Mouse (Mus musculus) MEL (cell line): ENCODE measurements around the gene Cab39l. TPM values are rescaled to one million over a fixed set of nuclear protein-coding genes. Genes with fewer than 3 reads are reported as not detected.

Experiments
- DNase-seq: peaks from one replicate; pipeline ENCODE4 v3.0.0; 2011; ENCODE audit warnings: low read depth, low spot score
- H3K27ac ChIP-seq: 2 replicates; pipeline ENCODE4 v1.5.1; 2012; ENCODE audit warnings: low read depth, mild to moderate bottlenecking, control low read depth, low read length, moderate library complexity; ENCODE audit not compliant: control insufficient read depth
- H3K27me3 ChIP-seq, 2 experiments: fragments of 150-350 bp in 1 of 2; sonication (generic) in 1 of 2; 2 replicates each; pipeline ENCODE4 v1.6.1; 2012; ENCODE audit warnings: low read length in 2 of 2, mild to moderate bottlenecking in 2 of 2, improper control_type of control experiment in 1 of 2, moderate library complexity in 1 of 2; ENCODE audit not compliant: insufficient read depth in 2 of 2, control insufficient read depth in 1 of 2
- H3K36me3 ChIP-seq, 2 experiments: 2 replicates each; pipeline ENCODE4 v1.6.1; 2012 to 2014; ENCODE audit warnings: low read length in 2 of 2, improper control_type of control experiment in 1 of 2, inconsistent platforms in 1 of 2, mild to moderate bottlenecking in 1 of 2; ENCODE audit not compliant: insufficient read depth in 2 of 2, control insufficient read depth in 1 of 2
- H3K4me1 ChIP-seq, 2 experiments: fragments of 150-350 bp in 1 of 2; sonication (generic) in 1 of 2; 2 replicates each; pipeline ENCODE4 v1.6.1; 2012; ENCODE audit warnings: low read length in 2 of 2, improper control_type of control experiment in 1 of 2, mild to moderate bottlenecking in 1 of 2; ENCODE audit not compliant: insufficient read depth in 2 of 2, control insufficient read depth in 1 of 2
- H3K4me3 ChIP-seq, 2 experiments: fragments of 150-350 bp in 1 of 2; sonication (generic) in 1 of 2; 2 replicates each; pipeline ENCODE4 v1.5.1; 2012; ENCODE audit warnings: low read depth in 2 of 2, low read length in 2 of 2, mild to moderate bottlenecking in 2 of 2, moderate library complexity in 2 of 2, control low read depth in 1 of 2, improper control_type of control experiment in 1 of 2; ENCODE audit not compliant: control insufficient read depth in 1 of 2, insufficient read depth in 1 of 2
- H3K79me2 ChIP-seq: 2 replicates; pipeline ENCODE4 v1.6.1; 2012; ENCODE audit warnings: mild to moderate bottlenecking, low read length, moderate library complexity; ENCODE audit not compliant: control insufficient read depth, poor library complexity, insufficient read depth
- H3K9ac ChIP-seq: 2 replicates; pipeline ENCODE4 v1.6.1; 2012; ENCODE audit warnings: low read depth, mild to moderate bottlenecking, control low read depth, low read length, moderate library complexity; ENCODE audit not compliant: control insufficient read depth, poor library complexity, severe bottlenecking
- H3K9me3 ChIP-seq: fragments of 150-350 bp; sonication (generic); replicated peaks from 2 replicates; pipeline ENCODE4 v1.6.1; 2012; ENCODE audit warnings: mild to moderate bottlenecking, low read length, improper control_type of control experiment, moderate library complexity; ENCODE audit not compliant: insufficient read depth
- CHD1 ChIP-seq: IDR thresholded peaks from 2 replicates; pipeline ENCODE4 v1.6.1; 2012; ENCODE audit warnings: low read depth, mild to moderate bottlenecking, inconsistent platforms, low read length, improper control_type of control experiment
- CTCF ChIP-seq, 3 experiments: IDR thresholded peaks in 2 of 3; conservative IDR thresholded peaks in 1 of 3; 2 replicates each; pipeline ENCODE4 v1.5.1; 2011 to 2012; ENCODE audit warnings: low read length in 3 of 3, low read depth in 2 of 3, mild to moderate bottlenecking in 2 of 3, improper control_type of control experiment in 1 of 3, inconsistent platforms in 1 of 3, mixed read lengths in 1 of 3, moderate library complexity in 1 of 3; ENCODE audit not compliant: control insufficient read depth in 1 of 3, insufficient read depth in 1 of 3, poor library complexity in 1 of 3, severe bottlenecking in 1 of 3
- E2F4 ChIP-seq: IDR thresholded peaks from 2 replicates; pipeline ENCODE4 v1.6.1; 2011; ENCODE audit warnings: low read depth, low read length, improper control_type of control experiment, borderline replicate concordance
- ELF1 ChIP-seq: IDR thresholded peaks from 2 replicates; pipeline ENCODE4 v1.6.1; 2014; ENCODE audit warnings: low read depth, mild to moderate bottlenecking, inconsistent platforms, low read length, improper control_type of control experiment, moderate library complexity
- ETS1 ChIP-seq: IDR thresholded peaks from 2 replicates; pipeline ENCODE4 v1.6.1; 2012; ENCODE audit warnings: low read depth, mild to moderate bottlenecking, inconsistent platforms, low read length, improper control_type of control experiment, moderate library complexity
- GABPA ChIP-seq: IDR thresholded peaks from 2 replicates; pipeline ENCODE4 v1.6.1; 2012; ENCODE audit warnings: low read depth, mild to moderate bottlenecking, inconsistent platforms, low read length, improper control_type of control experiment, moderate library complexity
- GATA1 ChIP-seq: IDR thresholded peaks from 2 replicates; pipeline ENCODE4 v1.6.1; 2011; ENCODE audit warnings: low read depth, low read length, improper control_type of control experiment
- HCFC1 ChIP-seq: IDR thresholded peaks from 2 replicates; pipeline ENCODE4 v1.6.1; 2012; ENCODE audit warnings: low read depth, mild to moderate bottlenecking, inconsistent platforms, low read length, improper control_type of control experiment, moderate library complexity
- JUND ChIP-seq: IDR thresholded peaks from 2 replicates; pipeline ENCODE4 v1.6.1; 2011; ENCODE audit warnings: low read depth, mild to moderate bottlenecking, improper control_type of control experiment, low read length
- KAT2A ChIP-seq: conservative IDR thresholded peaks from 2 replicates; pipeline ENCODE4 v1.6.1; 2012; ENCODE audit warnings: low read depth, low read length, improper control_type of control experiment, inconsistent platforms
- MAZ ChIP-seq: IDR thresholded peaks from 2 replicates; pipeline ENCODE4 v1.6.1; 2012; ENCODE audit warnings: low read depth, mild to moderate bottlenecking, inconsistent platforms, low read length, improper control_type of control experiment
- MEF2A ChIP-seq: IDR thresholded peaks from 2 replicates; pipeline ENCODE4 v1.6.1; 2014; ENCODE audit warnings: low read depth, mild to moderate bottlenecking, inconsistent platforms, low read length, improper control_type of control experiment; ENCODE audit not compliant: poor library complexity, insufficient replicate concordance, severe bottlenecking; ENCODE audit errors: extremely low read depth
- MXI1 ChIP-seq: IDR thresholded peaks from 2 replicates; pipeline ENCODE4 v1.6.1; 2011; ENCODE audit warnings: mild to moderate bottlenecking, low read depth, low read length, improper control_type of control experiment
- MYB ChIP-seq: IDR thresholded peaks from 2 replicates; pipeline ENCODE4 v1.6.1; 2011; ENCODE audit warnings: mild to moderate bottlenecking, low read depth, low read length, improper control_type of control experiment
- MYC ChIP-seq: IDR thresholded peaks from 2 replicates; pipeline ENCODE4 v1.6.1; 2011; ENCODE audit warnings: low read depth, mild to moderate bottlenecking, low read length, improper control_type of control experiment, moderate library complexity
- NELFE ChIP-seq: IDR thresholded peaks from 2 replicates; pipeline ENCODE4 v1.6.1; 2011; ENCODE audit warnings: low read depth, low read length, improper control_type of control experiment
- NRF1 ChIP-seq: IDR thresholded peaks from 2 replicates; pipeline ENCODE4 v1.6.1; 2014; ENCODE audit warnings: low read depth, mild to moderate bottlenecking, inconsistent platforms, low read length, improper control_type of control experiment, moderate library complexity; ENCODE audit not compliant: poor library complexity, insufficient read depth, severe bottlenecking
- POLR2A ChIP-seq, 2 experiments: IDR thresholded peaks; 2 replicates each; pipeline ENCODE4 v1.6.1; 2011 to 2012; ENCODE audit warnings: low read length in 2 of 2, mild to moderate bottlenecking in 2 of 2, control low read depth in 1 of 2, improper control_type of control experiment in 1 of 2, low read depth in 1 of 2, moderate library complexity in 1 of 2; ENCODE audit not compliant: control insufficient read depth in 1 of 2, insufficient read depth in 1 of 2, poor library complexity in 1 of 2
- POLR2AphosphoS2 ChIP-seq: IDR thresholded peaks from 2 replicates; pipeline ENCODE4 v1.6.1; 2011; ENCODE audit warnings: low read length, improper control_type of control experiment
- POLR2AphosphoS5 ChIP-seq: IDR thresholded peaks from 2 replicates; pipeline ENCODE4 v1.6.1; 2012; ENCODE audit warnings: low read depth, borderline replicate concordance, mild to moderate bottlenecking, inconsistent platforms, low read length, moderate library complexity, mixed read lengths
- RAD21 ChIP-seq: IDR thresholded peaks from 2 replicates; pipeline ENCODE4 v1.6.1; 2011; ENCODE audit warnings: mild to moderate bottlenecking, low read depth, low read length, improper control_type of control experiment
- RCOR1 ChIP-seq: IDR thresholded peaks from 2 replicates; pipeline ENCODE4 v1.6.1; 2012; ENCODE audit warnings: low read depth, mild to moderate bottlenecking, inconsistent platforms, low read length, improper control_type of control experiment
- SMC3 ChIP-seq: IDR thresholded peaks from 2 replicates; pipeline ENCODE4 v1.6.1; 2011; ENCODE audit warnings: low read depth, low read length, improper control_type of control experiment
- TAL1 ChIP-seq: IDR thresholded peaks from 2 replicates; pipeline ENCODE4 v1.6.1; 2012; ENCODE audit warnings: mild to moderate bottlenecking, inconsistent platforms, low read length, moderate library complexity, mixed read lengths
- UBTF ChIP-seq: IDR thresholded peaks from 2 replicates; pipeline ENCODE4 v1.6.1; 2012; ENCODE audit warnings: low read depth, mild to moderate bottlenecking, inconsistent platforms, low read length, improper control_type of control experiment, moderate library complexity, borderline replicate concordance; ENCODE audit not compliant: insufficient read depth
- USF1 ChIP-seq: IDR thresholded peaks from 2 replicates; pipeline ENCODE4 v1.6.1; 2014; ENCODE audit warnings: low read depth, mild to moderate bottlenecking, inconsistent platforms, low read length, improper control_type of control experiment, moderate library complexity
- ZNF384 ChIP-seq: IDR thresholded peaks from 2 replicates; pipeline ENCODE4 v1.6.1; 2012; ENCODE audit warnings: low read depth, mild to moderate bottlenecking, inconsistent platforms, low read length, improper control_type of control experiment
- polyA plus RNA-seq, 2 experiments: library from polyadenylated mRNA; stranded (reverse) in 1 of 2; unstranded in 1 of 2; fragments of >175 nt in 1 of 2; fragments of >200 nt in 1 of 2; gene quantifications; 2 replicates each; pipeline versions ENCODE4 v1.2.1 to v1.2.4; 2012; ENCODE audit warnings: low replicate concordance in 2 of 2, low read depth in 1 of 2; ENCODE audit not compliant: insufficient read length in 2 of 2, insufficient read depth in 1 of 2, missing spikeins in 1 of 2
- total RNA-seq: library from RNA; depleted of rRNA; stranded (reverse); fragments of 300-350 nt; gene quantifications from 2 replicates; pipeline ENCODE4 v1.2.3, GENCODE M21; 2012

Gene Cab39l
- total and polyA plus RNA-seq, 3 experiments: 24.2 to 34.0 TPM; not detected in 1

- peaks cover 6 to 9% of the 10 kb centered on the region in 2 experiments for H3K36me3 ChIP-seq
- H3K9me3 ChIP-seq: no peaks in the 10 kb centered on the region
- TF ChIP-seq KAT2A: no peak
- TF ChIP-seq RCOR1: no peak
- no peak for TF ChIP-seq MXI1
- no peak for TF ChIP-seq POLR2A (IDR thresholded peaks at IDR 0.05; ENCODE audit: control insufficient read depth in 1 of 2, insufficient read depth in 1 of 2, low read depth in 1 of 2, low read length in 2 of 2, poor library complexity in 1 of 2)
- no peak for TF ChIP-seq UBTF
- no peak for TF ChIP-seq MYC
- TF ChIP-seq HCFC1: no peak
- no peak for TF ChIP-seq JUND
- no peak for TF ChIP-seq ELF1
- TF ChIP-seq POLR2AphosphoS2: no peak
- no peak for TF ChIP-seq TAL1
- TF ChIP-seq E2F4: no peak
- no peak for TF ChIP-seq GATA1
- no peak overlapping the region for H3K9ac ChIP-seq
- H3K27ac ChIP-seq: no peak overlapping the region
- H3K4me3 ChIP-seq: no peak overlapping the region
- no peak for DNase-seq
- no peaks in the 10 kb centered on the region for H3K27me3 ChIP-seq
- peaks cover 2 to 9% of the 10 kb centered on the region in 2 experiments; a peak in 3 of 4 replicates for H3K4me1 ChIP-seq
- H3K79me2 ChIP-seq: no peaks in the 10 kb centered on the region
Observed at GRCm38 (mm10) chr14:59466503-59466902, 25.7 kb downstream of the Cab39l start.

DNA sequence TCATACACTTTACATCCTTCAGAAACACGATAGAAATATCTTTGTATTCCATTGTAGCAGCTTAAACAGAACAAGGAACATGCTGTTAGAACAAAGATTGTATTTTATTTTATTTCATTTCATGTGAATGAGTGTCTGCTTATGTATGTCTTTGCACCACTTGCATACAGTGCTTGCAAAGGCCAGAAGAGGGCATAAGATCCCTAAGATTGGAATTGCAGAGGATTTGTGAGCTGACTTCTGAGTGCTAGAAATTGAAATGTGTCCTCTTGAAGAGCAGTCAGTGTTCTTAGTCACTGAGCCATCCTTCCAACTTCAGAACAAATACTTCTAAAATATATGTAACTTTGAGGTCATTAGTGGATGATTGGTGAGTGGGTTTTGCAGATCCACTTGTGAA, 27.0 kb downstream of the Cab39l start:
- no peak overlapping the region for H3K4me3 ChIP-seq
- H3K27me3 ChIP-seq: no peaks in the 10 kb centered on the region
- no peak overlapping the region for H3K27ac ChIP-seq
- TF ChIP-seq SMC3 (peak; percentile 33; the same call in 1 of the 2 replicates), USF1 (no peak), RAD21 (peak; percentile 33), CTCF (IDR thresholded peaks at IDR 0.05 in 2 of 3, conservative IDR thresholded peaks at IDR 0.05 in 1 of 3; ENCODE audit: control insufficient read depth in 1 of 3, insufficient read depth in 1 of 3, low read depth in 2 of 3, low read length in 3 of 3, poor library complexity in 1 of 3, severe bottlenecking in 1 of 3) (peak in 1 of 3 experiments; percentile 44; a peak in 2 of 6 replicates)
- H3K79me2 ChIP-seq: no peaks in the 10 kb centered on the region
- H3K4me1 ChIP-seq: peaks cover 2 to 9% of the 10 kb centered on the region in 2 experiments; a peak in 3 of 4 replicates
- H3K9me3 ChIP-seq: no peaks in the 10 kb centered on the region
- peak; percentile 25 for DNase-seq
- H3K9ac ChIP-seq: no peak overlapping the region
- peaks cover under 1 to 9% of the 10 kb centered on the region in 2 experiments for H3K36me3 ChIP-seq

DNA sequence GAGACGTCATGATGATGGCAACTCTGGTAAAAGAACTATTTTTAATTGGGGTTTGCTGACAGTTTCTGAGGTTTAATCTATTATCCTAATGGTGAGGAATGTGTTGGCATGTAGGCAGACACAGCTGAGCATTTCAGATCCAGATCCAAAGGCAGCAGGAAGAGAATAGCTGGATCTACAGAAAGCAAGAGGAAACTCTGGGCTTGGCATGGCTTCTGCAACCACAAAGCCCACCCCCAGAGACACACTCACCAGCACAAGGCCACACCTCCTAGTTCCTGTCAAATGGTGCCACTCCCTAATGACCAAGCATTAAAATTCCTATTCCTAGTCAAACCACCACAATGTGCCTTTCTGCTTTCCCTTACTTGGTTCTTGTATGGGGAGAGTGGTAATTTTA, 30.0 kb downstream of the Cab39l start:
- Histone ChIP-seq H3K4me1 (peaks cover 2 to 9% of the 10 kb centered on the region in 2 experiments; a peak in 3 of 4 replicates), H3K27me3 (no peaks in the 10 kb centered on the region), H3K79me2 (no peaks in the 10 kb centered on the region), H3K36me3 (peaks cover 0 to 9% of the 10 kb centered on the region in 2 experiments; a peak in 2 of 4 replicates), H3K9ac (no peak overlapping the region), H3K27ac (no peak overlapping the region), H3K9me3 (no peaks in the 10 kb centered on the region), H3K4me3 (no peak overlapping the region)
- peak; percentile 69 for DNase-seq
- no peak for TF ChIP-seq ZNF384
- no peak for TF ChIP-seq HCFC1
- no peak for TF ChIP-seq UBTF
- TF ChIP-seq NELFE: no peak
- no peak for TF ChIP-seq CHD1
- no peak for TF ChIP-seq ETS1
- TF ChIP-seq MEF2A: no peak
- no peak for TF ChIP-seq USF1
- TF ChIP-seq RCOR1: no peak
- no peak for TF ChIP-seq POLR2AphosphoS5
- no peak for TF ChIP-seq GABPA
- TF ChIP-seq MYB: no peak
- TF ChIP-seq NRF1: no peak
- no peak for TF ChIP-seq POLR2A (IDR thresholded peaks at IDR 0.05; ENCODE audit: control insufficient read depth in 1 of 2, insufficient read depth in 1 of 2, low read depth in 1 of 2, low read length in 2 of 2, poor library complexity in 1 of 2)
- TF ChIP-seq MAZ: no peak
